Mouse (Mus musculus) erythroblast, embryonic 14.5 days (primary cell): ENCODE measurements around the gene Nubp2.

Source experiments
- GATA1 ChIP-seq: IDR thresholded peaks from 2 replicates; pipeline ENCODE4 v1.6.1; 2012; ENCODE audit warnings: low read length, inconsistent platforms, mixed read lengths
- TAL1 ChIP-seq: IDR thresholded peaks from 3 replicates; pipeline ENCODE4 v1.6.1; 2012; ENCODE audit warnings: low read length, inconsistent platforms, mixed read lengths

DNA sequence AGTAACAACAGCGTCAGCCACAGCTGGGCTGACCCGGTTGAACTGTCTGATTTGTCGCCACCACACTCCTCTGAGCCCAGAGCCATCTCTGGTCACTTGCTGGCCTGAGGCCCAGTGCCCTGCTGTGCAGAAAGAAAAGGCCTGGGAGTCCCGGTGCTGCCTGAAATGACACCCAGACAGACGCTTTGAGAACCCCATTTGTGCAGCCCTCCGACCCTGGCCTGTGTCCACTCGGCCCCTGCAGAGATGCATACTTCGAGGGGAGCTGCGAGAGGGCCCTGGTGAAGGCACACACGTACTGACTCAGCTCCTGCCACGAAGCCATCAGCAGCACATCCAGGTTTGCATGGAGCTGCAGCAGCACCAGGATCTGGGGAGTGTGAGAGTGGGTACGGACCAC is 6.6 kb upstream of the Nubp2 start:
- TF ChIP-seq TAL1 (no peak), GATA1 (no peak)
